Mouse (Mus musculus): ENCODE data around the gene Rasgef1b. TPM values are rescaled to one million over a fixed set of nuclear protein-coding genes. Genes with fewer than 3 reads are reported as not detected.

Rasgef1b gene
- total and polyA plus RNA-seq, 3 experiments = 0.17 to 0.26 (median 0.21) TPM

DNA sequence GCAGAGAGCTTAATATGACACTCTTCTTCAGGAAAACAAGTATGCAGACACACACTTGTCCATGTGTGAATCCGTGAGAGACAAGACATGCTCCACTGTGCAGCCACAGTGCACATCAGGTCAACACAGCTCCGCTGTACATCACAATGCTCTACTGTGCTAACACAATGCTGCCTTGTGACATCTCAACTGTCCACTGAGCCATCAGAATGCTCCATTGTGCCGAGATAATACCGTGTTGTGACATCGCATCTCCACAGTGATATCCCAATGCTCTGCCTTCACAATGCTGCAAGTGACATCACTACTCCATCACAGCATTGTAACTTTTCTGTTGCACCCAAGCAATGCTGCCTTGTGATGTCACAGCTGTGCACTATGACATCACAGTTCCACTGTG lies 334.3 kb downstream of the Rasgef1b start:
- no peaks in the 10 kb centered on the region for H3K9me3 ChIP-seq (replicated peaks; ENCODE audit: low read length)
- H3K79me2 ChIP-seq (replicated peaks; ENCODE audit: control insufficient read depth, extremely low read depth, insufficient read depth, poor library complexity, severe bottlenecking) = no peaks in the 10 kb centered on the region
- in situ Hi-C loops (cut with MboI; ENCODE audit: low pct_ligation_motif_present, low pct_unique_long_range_greater_than_20kb, low sequenced_read_pairs) = no loop called here
- no peaks in the 10 kb centered on the region for H3K27me3 ChIP-seq (replicated peaks)
- no peak overlapping the region for H3K9ac ChIP-seq (ENCODE audit: insufficient read depth, low read depth)
- TF ChIP-seq USF1 (IDR thresholded peaks at IDR 0.05; ENCODE audit: low read depth, low read length) = no peak
- no peak overlapping the region for H3K4me3 ChIP-seq (replicated peaks in 1 of 3; ENCODE audit: low read depth in 2 of 3, low read length in 2 of 3, poor library complexity in 1 of 3)
- no peak overlapping the region for H3K27ac ChIP-seq (ENCODE audit: insufficient read depth, low read depth)
- no peaks in the 10 kb centered on the region for H3K36me3 ChIP-seq (replicated peaks in 1 of 2; ENCODE audit: control insufficient read depth in 1 of 2, insufficient read depth in 1 of 2, low read length in 1 of 2)
- dilution Hi-C loops (cut with MboI; ENCODE audit: extremely low pct_ligation_motif_present, extremely low pct_unique_long_range_greater_than_20kb, low sequenced_read_pairs) = no loop called here
- no peak for DNase-seq (ENCODE audit: extremely low read depth)
- peaks cover 0 to 6% of the 10 kb centered on the region in 2 experiments; a peak in 2 of 4 replicates for H3K4me1 ChIP-seq (ENCODE audit: control insufficient read depth in 1 of 2, insufficient read depth in 2 of 2)
- H3K4me2 ChIP-seq (ENCODE audit: insufficient read depth, low read depth, poor library complexity, severe bottlenecking) = no peak overlapping the region

GRCm38 (mm10) chr5:99391525-99391924 lies 337.3 kb downstream of the Rasgef1b start:
- Histone ChIP-seq H3K9me3 (replicated peaks; ENCODE audit: low read length) (no peaks in the 10 kb centered on the region), H3K4me2 (ENCODE audit: insufficient read depth, low read depth, poor library complexity, severe bottlenecking) (no peak overlapping the region), H3K27me3 (replicated peaks) (no peaks in the 10 kb centered on the region), H3K4me3 (replicated peaks in 1 of 3; ENCODE audit: low read depth in 2 of 3, low read length in 2 of 3, poor library complexity in 1 of 3) (no peak overlapping the region), H3K27ac (ENCODE audit: insufficient read depth, low read depth) (no peak overlapping the region), H3K79me2 (replicated peaks; ENCODE audit: control insufficient read depth, extremely low read depth, insufficient read depth, poor library complexity, severe bottlenecking) (no peaks in the 10 kb centered on the region), H3K36me3 (replicated peaks in 1 of 2; ENCODE audit: control insufficient read depth in 1 of 2, insufficient read depth in 1 of 2, low read length in 1 of 2) (no peaks in the 10 kb centered on the region), H3K9ac (ENCODE audit: insufficient read depth, low read depth) (no peak overlapping the region), H3K4me1 (ENCODE audit: control insufficient read depth in 1 of 2, insufficient read depth in 2 of 2) (peaks cover 0 to 15% of the 10 kb centered on the region in 2 experiments; a peak in 2 of 4 replicates)
- in situ Hi-C loops (cut with MboI; ENCODE audit: low pct_ligation_motif_present, low pct_unique_long_range_greater_than_20kb, low sequenced_read_pairs) (no loop called here), dilution Hi-C loops (cut with MboI; ENCODE audit: extremely low pct_ligation_motif_present, extremely low pct_unique_long_range_greater_than_20kb, low sequenced_read_pairs) (no loop called here)
- no peak for TF ChIP-seq CHD1 (IDR thresholded peaks at IDR 0.05; ENCODE audit: low read depth, low read length)
- DNase-seq (ENCODE audit: extremely low read depth) = no peak

GRCm38 (mm10) chr5:99390776-99391175 lies 338.1 kb downstream of the Rasgef1b start:
- dilution Hi-C loops (cut with MboI; ENCODE audit: extremely low pct_ligation_motif_present, extremely low pct_unique_long_range_greater_than_20kb, low sequenced_read_pairs) (no loop called here), in situ Hi-C loops (cut with MboI; ENCODE audit: low pct_ligation_motif_present, low pct_unique_long_range_greater_than_20kb, low sequenced_read_pairs) (no loop called here)
- TF ChIP-seq UBTF (IDR thresholded peaks at IDR 0.05; ENCODE audit: low read depth, low read length) (no peak), HCFC1 (IDR thresholded peaks at IDR 0.05; ENCODE audit: low read depth, low read length) (no peak), GABPA (IDR thresholded peaks at IDR 0.05; ENCODE audit: insufficient replicate concordance, low read depth, low read length) (no peak), POLR2A (IDR thresholded peaks at IDR 0.05; ENCODE audit: low read depth, low read length) (no peak), NRF1 (IDR thresholded peaks at IDR 0.05; ENCODE audit: low read depth, low read length) (no peak), ETS1 (conservative IDR thresholded peaks at IDR 0.05; ENCODE audit: low read depth, low read length) (no peak), RCOR1 (conservative IDR thresholded peaks at IDR 0.05; ENCODE audit: low read depth, low read length) (no peak), MAFK (IDR thresholded peaks at IDR 0.05; ENCODE audit: insufficient replicate concordance, low read length) (no peak), NELFE (IDR thresholded peaks at IDR 0.05; ENCODE audit: low read depth, low read length) (no peak), CHD2 (IDR thresholded peaks at IDR 0.05; ENCODE audit: low read length) (no peak), KAT2A (IDR thresholded peaks at IDR 0.05; ENCODE audit: insufficient replicate concordance, low read length) (no peak), POLR2AphosphoS2 (IDR thresholded peaks at IDR 0.05; ENCODE audit: low read depth, low read length) (no peak), MXI1 (IDR thresholded peaks at IDR 0.05; ENCODE audit: low read depth, low read length) (no peak), SIN3A (IDR thresholded peaks at IDR 0.05; ENCODE audit: low read length) (no peak), TCF12 (IDR thresholded peaks at IDR 0.05; ENCODE audit: low read depth, low read length) (no peak), USF1 (IDR thresholded peaks at IDR 0.05; ENCODE audit: low read depth, low read length) (no peak), IRF4 (IDR thresholded peaks at IDR 0.05; ENCODE audit: low read depth, low read length) (no peak)
- no peak overlapping the region for H3K4me3 ChIP-seq (replicated peaks in 1 of 3; ENCODE audit: low read depth in 2 of 3, low read length in 2 of 3, poor library complexity in 1 of 3)
- H3K9ac ChIP-seq (ENCODE audit: insufficient read depth, low read depth) = no peak overlapping the region
- no peaks in the 10 kb centered on the region for H3K36me3 ChIP-seq (replicated peaks in 1 of 2; ENCODE audit: control insufficient read depth in 1 of 2, insufficient read depth in 1 of 2, low read length in 1 of 2)
- H3K27ac ChIP-seq (ENCODE audit: insufficient read depth, low read depth) = no peak overlapping the region
- no peaks in the 10 kb centered on the region for H3K9me3 ChIP-seq (replicated peaks; ENCODE audit: low read length)
- H3K79me2 ChIP-seq (replicated peaks; ENCODE audit: control insufficient read depth, extremely low read depth, insufficient read depth, poor library complexity, severe bottlenecking) = no peaks in the 10 kb centered on the region
- H3K4me2 ChIP-seq (ENCODE audit: insufficient read depth, low read depth, poor library complexity, severe bottlenecking) = no peak overlapping the region
- H3K4me1 ChIP-seq (ENCODE audit: control insufficient read depth in 1 of 2, insufficient read depth in 2 of 2) = peaks cover 0 to 15% of the 10 kb centered on the region in 2 experiments; a peak in 2 of 4 replicates
- no peak for DNase-seq (ENCODE audit: extremely low read depth)
- no peaks in the 10 kb centered on the region for H3K27me3 ChIP-seq (replicated peaks)
